Mouse (Mus musculus) megakaryocyte-erythroid progenitor cell, adult 5-6 weeks (primary cell): ENCODE results near the gene Rnf144a. TPM values are rescaled to one million over a fixed set of nuclear protein-coding genes. Genes with fewer than 3 reads are reported as not detected.
A peak's percentile ranks its signal among the peaks of the same experiment; 100 is the strongest.
"Not testable (repeated sequence)": the region's sequence is repeated elsewhere in the genome, so short reads cannot be mapped to it uniquely, and the experiment has no call there.

Experiments used
- ATAC-seq: replicated peaks from 2 replicates; pipeline ENCODE4 v1.8.0; 2016; ENCODE audit warnings: mild to moderate bottlenecking, inconsistent platforms; ENCODE audit not compliant: severe bottlenecking, poor library complexity, low FRiP score, low TSS enrichment
- total RNA-seq, 2 experiments: library from RNA; stranded (forward) in 1 of 2; stranded (reverse) in 1 of 2; fragments of 200-1000, 215-1000 nt in 1 of 2; fragments of >200 nt in 1 of 2; fragmentation: Nextera tagmentation in 1 of 2; gene quantifications; 2 replicates each; pipeline ENCODE4 v1.2.3; 2014 to 2017

Gene Rnf144a
- total RNA-seq, 2 experiments from 2014 or later = 9.9 to 13.4 TPM

GRCm38 (mm10) chr12:26333678-26334077, 81.4 kb downstream of the Rnf144a start:
- peak; percentile 76 for ATAC-seq

GRCm38 (mm10) chr12:26331048-26331447, 84.0 kb downstream of the Rnf144a start:
- no peak for ATAC-seq

GRCm38 (mm10) chr12:26329756-26330155, 85.3 kb downstream of the Rnf144a start:
- ATAC-seq = no peak

- ATAC-seq = no peak
Measured at GRCm38 (mm10) chr12:26329031-26329675, 85.9 kb downstream of the Rnf144a start.

GRCm38 (mm10) chr12:26323783-26324364, 91.2 kb downstream of the Rnf144a start:
- ATAC-seq = no peak

GRCm38 (mm10) chr12:26316261-26316660, 98.8 kb downstream of the Rnf144a start:
- ATAC-seq = no peak

- ATAC-seq = peak; percentile 72; the same call in 1 of the 2 replicates
Measured at GRCm38 (mm10) chr12:26314959-26315358, 100.1 kb downstream of the Rnf144a start.

- peak; percentile 68 for ATAC-seq
Measured at GRCm38 (mm10) chr12:26311548-26311947, 103.5 kb downstream of the Rnf144a start.

GRCm38 (mm10) chr12:26310247-26310646, 104.8 kb downstream of the Rnf144a start:
- no peak for ATAC-seq

GRCm38 (mm10) chr12:26302886-26303285, 112.2 kb downstream of the Rnf144a start:
- ATAC-seq = no peak

GRCm38 (mm10) chr12:26299515-26300090, 115.5 kb downstream of the Rnf144a start:
- ATAC-seq = no peak

GRCm38 (mm10) chr12:26295995-26296394, 119.1 kb downstream of the Rnf144a start:
- ATAC-seq = not testable (repeated sequence)

- ATAC-seq = no peak
Measured at GRCm38 (mm10) chr12:26289200-26289599, 125.9 kb downstream of the Rnf144a start.

- ATAC-seq = no peak
Measured at GRCm38 (mm10) chr12:26288347-26288746, 126.7 kb downstream of the Rnf144a start.

GRCm38 (mm10) chr12:26285939-26286338, 129.1 kb downstream of the Rnf144a start:
- ATAC-seq = no peak

GRCm38 (mm10) chr12:26285460-26285859, 129.6 kb downstream of the Rnf144a start:
- no peak for ATAC-seq

- ATAC-seq = no peak
Measured at GRCm38 (mm10) chr12:26280719-26281480, 134.2 kb downstream of the Rnf144a start.

- no peak for ATAC-seq
Measured at GRCm38 (mm10) chr12:26277002-26277669, 137.9 kb downstream of the Rnf144a start.

- no peak for ATAC-seq
Measured at GRCm38 (mm10) chr12:26276556-26276955, 138.5 kb downstream of the Rnf144a start.
